Mouse (Mus musculus) CD4-positive, CD25-positive, alpha-beta regulatory T cell, adult 4 months (primary cell): ENCODE measurements around the gene H2al1e. TPM values are rescaled to one million over a fixed set of nuclear protein-coding genes. Genes with fewer than 3 reads are reported as not detected.
"Not testable (repeated sequence)": the region's sequence is repeated elsewhere in the genome, so short reads cannot be mapped to it uniquely, and the experiment has no call there.

Experiments
- ATAC-seq: one replicate; pipeline ENCODE4 v1.8.0; 2017
- polyA plus RNA-seq, 2 experiments: library from polyadenylated mRNA; unstranded; fragments of 100-300 nt; shearing (Covaris generic); gene quantifications; one replicate each; pipeline ENCODE4 v1.2.1; 2017

The H2al1e gene
- polyA plus RNA-seq: not detected

DNA sequence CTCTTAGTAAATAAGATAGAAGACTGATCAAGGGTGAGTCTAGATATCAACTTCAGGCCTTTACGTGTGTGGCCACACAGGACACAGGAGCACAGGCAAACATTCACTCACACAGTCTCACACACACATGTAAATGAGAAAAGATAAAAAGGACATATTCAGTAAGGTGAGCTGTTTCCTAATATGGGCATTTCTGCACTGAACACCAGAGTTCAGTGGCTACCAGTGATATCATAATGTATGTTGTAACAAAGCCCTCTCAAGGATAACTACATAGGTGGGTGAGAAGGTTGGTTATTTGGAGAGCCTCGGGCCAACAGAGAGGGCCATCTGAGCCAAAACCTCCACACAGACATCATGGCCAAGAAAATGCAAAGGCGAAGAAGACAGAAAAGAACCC, at the start of gene H2al1e:
Gene H2al1e (plus strand): TSS at position 301 of the 400 bp plus-strand sequence.
- not testable (repeated sequence) for ATAC-seq

DNA sequence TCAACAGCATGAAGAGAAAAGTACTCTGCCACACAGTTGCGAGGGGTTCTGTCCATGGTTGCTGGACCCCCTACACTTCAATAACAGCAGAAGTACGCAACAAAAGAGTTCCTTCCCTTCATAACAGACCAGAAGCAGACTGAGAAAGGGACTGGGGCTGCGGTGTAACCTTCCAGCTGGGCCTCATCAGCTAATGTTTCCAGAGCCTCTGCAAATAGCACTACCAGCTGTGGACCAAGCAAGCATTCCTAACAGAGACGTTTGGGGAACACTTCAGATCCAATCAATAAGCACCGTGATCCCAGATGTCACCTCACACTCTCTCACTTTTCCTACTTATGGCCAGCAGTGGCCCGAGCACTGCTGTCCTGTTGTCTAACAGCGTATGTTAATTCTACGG, 46.8 kb upstream of the H2al1e start:
- ATAC-seq: no peak

DNA sequence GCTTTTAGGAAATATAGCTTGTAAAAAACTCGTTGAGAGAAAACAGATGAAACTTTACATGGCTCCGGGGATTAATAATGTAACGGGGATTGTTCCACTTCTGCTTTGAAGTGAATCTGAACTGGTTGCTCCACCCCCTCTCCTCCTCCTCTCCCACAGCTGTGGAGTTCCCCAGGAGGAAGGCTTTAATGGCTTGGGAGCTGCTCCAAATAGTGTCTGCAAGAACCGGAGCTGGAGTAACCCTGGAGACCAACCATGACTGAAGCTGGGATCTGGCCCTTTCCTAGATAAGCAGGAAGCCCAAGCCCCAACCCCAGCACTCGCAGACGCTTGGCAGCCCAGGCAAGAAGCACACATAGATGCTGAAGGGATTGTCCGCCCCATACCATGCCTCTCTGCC, 43.9 kb upstream of the H2al1e start:
- no peak for ATAC-seq

DNA sequence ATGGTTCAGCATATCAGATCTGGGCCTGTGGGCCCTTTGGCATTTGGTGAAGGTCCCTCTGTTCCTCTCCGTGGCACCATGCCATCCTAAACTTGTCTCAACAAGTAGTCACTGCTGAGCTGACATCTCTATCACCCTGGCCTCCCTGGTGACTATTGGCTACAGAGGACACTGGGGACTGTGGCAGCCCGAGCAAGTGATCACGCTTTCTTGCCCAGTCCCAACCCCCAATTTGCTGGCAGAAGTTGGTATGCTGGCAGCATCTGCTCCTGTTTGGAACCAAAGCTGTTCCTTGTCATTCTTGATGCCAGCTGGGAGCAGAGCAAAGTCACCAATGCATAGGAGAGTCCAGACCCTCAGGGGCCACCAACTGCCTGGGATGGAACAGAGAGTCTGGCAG, 42.7 kb upstream of the H2al1e start:
- ATAC-seq: no peak

DNA sequence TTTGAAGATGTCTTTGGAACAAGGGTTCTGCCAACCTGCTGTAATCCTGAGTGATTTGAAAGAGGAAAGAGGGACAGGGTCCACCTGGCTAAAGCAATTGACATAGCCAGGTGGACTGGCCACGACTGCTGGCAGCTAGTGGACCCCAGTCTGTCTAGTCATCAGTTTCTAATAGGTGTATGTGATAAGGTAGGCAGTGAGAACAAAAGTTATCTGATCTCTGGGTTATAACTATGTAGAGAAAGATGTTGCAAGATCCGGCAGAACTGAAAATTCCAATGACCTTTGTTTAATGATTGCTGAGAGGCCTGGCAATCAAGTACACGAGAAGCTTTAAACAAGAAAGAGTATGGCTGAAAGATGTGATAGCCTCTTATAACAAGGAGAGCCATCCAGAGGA, 38.5 kb upstream of the H2al1e start:
- ATAC-seq: no peak

DNA sequence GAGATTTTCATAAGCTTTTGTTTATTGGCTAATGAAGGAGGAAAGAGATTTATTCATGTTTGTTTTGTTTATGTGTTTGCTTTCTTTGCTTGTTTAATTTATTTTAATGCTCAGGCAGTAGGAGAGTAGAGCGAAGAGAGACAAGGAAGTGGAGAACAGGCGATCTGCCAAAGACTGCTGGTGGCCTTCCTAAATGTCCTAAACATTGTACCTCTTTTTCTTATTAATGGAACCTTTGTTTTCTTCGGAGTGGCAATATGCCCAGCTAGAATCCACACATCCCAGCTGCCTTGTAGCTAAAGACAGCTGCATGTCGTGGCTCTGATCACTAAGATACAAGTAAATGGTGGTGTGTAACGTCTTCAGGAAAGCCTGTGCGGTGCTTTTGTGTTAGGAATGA, 34.7 kb upstream of the H2al1e start:
- ATAC-seq: no peak

DNA sequence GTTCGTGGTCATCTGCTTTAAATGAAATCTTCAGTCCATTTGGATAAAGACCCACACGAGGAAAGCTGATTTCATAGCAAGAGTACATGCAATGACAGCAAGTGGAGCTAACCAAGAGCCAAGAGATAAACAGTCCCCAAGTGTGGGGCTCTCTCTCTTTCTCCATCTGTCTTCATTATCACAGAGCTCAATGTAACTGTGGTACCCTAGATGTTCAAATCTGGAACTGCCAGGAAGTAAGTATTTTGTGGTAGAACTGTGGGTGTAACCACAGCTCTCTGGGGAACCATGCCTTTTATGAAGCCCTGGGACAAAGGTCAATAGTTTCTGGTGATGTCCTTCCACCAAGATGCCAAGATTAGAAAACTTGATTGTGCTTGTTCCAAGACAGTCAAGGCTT, 31.0 kb upstream of the H2al1e start:
- ATAC-seq: no peak

DNA sequence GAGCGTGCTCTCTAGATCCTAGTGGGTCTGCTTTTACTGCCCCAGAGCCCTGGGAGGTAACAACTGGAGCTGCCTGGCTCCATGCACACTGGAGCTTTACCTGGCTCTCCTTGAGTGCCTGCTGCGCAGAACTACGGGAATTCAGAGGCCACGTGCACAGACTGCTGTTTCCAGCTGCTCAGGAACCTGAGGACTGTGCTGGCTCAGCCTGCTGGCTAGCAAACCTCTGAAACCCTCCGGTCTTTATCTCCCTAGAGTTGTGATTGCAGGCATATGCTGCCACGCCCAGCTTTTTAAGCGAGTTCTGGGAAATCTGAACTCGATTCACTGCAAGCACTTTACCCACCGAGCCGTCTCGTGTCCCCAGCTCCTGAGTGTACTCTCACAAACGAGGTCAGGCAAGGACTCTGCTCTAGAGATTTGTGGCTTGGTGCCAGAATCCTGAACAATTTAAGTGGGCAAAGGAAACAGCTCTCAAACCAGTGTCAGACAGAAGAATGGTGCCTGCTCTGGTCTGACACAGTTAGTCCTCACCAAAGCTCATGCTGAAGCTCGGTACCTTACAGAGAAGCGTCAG, 23.3 kb upstream of the H2al1e start:
- ATAC-seq: no peak

DNA sequence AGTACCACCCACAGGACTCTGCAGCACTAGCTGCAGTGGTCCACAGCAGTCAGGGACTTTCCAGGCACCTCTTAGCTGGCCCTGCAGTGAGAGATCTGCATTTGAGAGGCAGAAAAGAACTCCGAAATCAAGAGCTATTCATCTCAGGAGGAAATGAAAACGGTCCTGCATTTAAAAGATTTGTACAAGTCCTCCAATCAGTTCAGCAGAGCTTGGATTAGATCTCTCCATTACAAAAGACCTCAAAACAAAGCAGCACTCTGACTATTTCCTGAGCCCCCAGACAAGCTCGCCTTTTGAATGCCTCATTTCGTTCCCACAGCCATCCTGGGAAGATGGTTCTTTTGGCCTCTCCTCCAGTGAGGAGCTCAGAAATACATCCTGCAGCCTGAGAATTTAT, 22.5 kb upstream of the H2al1e start:
- no peak for ATAC-seq

DNA sequence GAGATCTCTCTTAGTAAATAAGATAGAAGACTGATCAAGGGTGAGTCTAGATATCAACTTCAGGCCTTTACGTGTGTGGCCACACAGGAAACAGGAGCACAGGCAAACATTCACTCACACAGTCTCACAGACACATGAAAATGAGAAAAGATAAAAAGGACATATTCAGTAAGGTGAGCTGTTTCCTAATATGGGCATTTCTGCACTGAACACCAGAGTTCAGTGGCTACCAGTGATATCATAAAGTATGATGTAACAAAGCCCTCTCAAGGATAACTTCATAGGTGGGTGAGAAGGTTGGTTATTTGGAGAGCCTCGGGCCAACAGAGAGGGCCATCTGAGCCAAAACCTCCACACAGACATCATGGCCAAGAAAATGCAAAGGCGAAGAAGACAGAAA, 12.8 kb upstream of the H2al1e start, which contains the start of gene H2al1a:
Gene H2al1a (plus strand): TSS at position 301 of the 400 bp plus-strand sequence.
- not testable (repeated sequence) for ATAC-seq

DNA sequence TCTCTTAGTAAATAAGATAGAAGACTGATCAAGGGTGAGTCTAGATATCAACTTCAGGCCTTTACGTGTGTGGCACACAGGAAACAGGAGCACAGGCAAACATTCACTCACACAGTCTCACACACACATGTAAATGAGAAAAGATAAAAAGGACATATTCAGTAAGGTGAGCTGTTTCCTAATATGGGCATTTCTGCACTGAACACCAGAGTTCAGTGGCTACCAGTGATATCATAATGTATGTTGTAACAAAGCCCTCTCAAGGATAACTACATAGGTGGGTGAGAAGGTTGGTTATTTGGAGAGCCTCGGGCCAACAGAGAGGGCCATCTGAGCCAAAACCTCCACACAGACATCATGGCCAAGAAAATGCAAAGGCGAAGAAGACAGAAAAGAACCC, 9.6 kb upstream of the H2al1e start, which contains the start of gene H2al1b:
Gene H2al1b (plus strand): TSS at position 301 of the 400 bp plus-strand sequence.
- ATAC-seq: not testable (repeated sequence)

DNA sequence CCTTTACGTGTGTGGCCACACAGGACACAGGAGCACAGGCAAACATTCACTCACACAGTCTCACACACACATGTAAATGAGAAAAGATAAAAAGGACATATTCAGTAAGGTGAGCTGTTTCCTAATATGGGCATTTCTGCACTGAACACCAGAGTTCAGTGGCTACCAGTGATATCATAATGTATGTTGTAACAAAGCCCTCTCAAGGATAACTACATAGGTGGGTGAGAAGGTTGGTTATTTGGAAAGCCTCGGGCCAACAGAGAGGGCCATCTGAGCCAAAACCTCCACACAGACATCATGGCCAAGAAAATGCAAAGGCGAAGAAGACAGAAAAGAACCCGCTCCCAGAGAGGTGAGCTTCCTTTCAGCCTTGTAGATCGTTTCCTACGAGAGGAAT, 6.4 kb upstream of the H2al1e start, which contains the start of gene H2al1c:
Gene H2al1c (plus strand): TSS at position 301 of the 400 bp plus-strand sequence.
- ATAC-seq: not testable (repeated sequence)

DNA sequence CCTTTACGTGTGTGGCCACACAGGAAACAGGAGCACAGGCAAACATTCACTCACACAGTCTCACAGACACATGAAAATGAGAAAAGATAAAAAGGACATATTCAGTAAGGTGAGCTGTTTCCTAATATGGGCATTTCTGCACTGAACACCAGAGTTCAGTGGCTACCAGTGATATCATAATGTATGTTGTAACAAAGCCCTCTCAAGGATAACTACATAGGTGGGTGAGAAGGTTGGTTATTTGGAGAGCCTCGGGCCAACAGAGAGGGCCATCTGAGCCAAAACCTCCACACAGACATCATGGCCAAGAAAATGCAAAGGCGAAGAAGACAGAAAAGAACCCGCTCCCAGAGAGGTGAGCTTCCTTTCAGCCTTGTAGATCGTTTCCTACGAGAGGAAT, 3.2 kb upstream of the H2al1e start, which contains the start of gene H2al1d:
Gene H2al1d (plus strand): TSS at position 301 of the 400 bp plus-strand sequence.
- ATAC-seq: not testable (repeated sequence)

DNA sequence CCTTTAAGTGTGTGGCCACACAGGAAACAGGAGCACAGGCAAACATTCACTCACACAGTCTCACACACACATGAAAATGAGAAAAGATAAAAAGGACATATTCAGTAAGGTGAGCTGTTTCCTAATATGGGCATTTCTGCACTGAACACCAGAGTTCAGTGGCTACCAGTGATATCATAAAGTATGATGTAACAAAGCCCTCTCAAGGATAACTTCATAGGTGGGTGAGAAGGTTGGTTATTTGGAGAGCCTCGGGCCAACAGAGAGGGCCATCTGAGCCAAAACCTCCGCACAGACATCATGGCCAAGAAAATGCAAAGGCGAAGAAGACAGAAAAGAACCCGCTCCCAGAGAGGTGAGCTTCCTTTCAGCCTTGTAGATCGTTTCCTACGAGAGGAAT, 3.1 kb downstream of the H2al1e start, which contains the start of gene H2al1f:
Gene H2al1f (plus strand): TSS at position 301 of the 400 bp plus-strand sequence.
- not testable (repeated sequence) for ATAC-seq

DNA sequence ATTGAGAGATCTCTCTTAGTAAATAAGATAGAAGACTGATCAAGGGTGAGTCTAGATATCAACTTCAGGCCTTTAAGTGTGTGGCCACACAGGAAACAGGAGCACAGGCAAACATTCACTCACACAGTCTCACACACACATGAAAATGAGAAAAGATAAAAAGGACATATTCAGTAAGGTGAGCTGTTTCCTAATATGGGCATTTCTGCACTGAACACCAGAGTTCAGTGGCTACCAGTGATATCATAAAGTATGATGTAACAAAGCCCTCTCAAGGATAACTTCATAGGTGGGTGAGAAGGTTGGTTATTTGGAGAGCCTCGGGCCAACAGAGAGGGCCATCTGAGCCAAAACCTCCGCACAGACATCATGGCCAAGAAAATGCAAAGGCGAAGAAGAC, 6.2 kb downstream of the H2al1e start, which contains the start of gene H2al1g:
Gene H2al1g (plus strand): TSS at position 301 of the 400 bp plus-strand sequence.
- ATAC-seq: not testable (repeated sequence)

DNA sequence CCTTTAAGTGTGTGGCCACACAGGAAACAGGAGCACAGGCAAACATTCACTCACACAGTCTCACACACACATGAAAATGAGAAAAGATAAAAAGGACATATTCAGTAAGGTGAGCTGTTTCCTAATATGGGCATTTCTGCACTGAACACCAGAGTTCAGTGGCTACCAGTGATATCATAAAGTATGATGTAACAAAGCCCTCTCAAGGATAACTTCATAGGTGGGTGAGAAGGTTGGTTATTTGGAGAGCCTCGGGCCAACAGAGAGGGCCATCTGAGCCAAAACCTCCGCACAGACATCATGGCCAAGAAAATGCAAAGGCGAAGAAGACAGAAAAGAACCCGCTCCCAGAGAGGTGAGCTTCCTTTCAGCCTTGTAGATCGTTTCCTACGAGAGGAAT, 9.5 kb downstream of the H2al1e start, which contains the start of gene H2al1h:
Gene H2al1h (plus strand): TSS at position 301 of the 400 bp plus-strand sequence.
- ATAC-seq: not testable (repeated sequence)

DNA sequence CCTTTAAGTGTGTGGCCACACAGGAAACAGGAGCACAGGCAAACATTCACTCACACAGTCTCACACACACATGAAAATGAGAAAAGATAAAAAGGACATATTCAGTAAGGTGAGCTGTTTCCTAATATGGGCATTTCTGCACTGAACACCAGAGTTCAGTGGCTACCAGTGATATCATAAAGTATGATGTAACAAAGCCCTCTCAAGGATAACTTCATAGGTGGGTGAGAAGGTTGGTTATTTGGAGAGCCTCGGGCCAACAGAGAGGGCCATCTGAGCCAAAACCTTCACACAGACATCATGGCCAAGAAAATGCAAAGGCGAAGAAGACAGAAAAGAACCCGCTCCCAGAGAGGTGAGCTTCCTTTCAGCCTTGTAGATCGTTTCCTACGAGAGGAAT, 12.6 kb downstream of the H2al1e start, which contains the start of gene H2al1i:
Gene H2al1i (plus strand): TSS at position 301 of the 400 bp plus-strand sequence.
- ATAC-seq: not testable (repeated sequence)

DNA sequence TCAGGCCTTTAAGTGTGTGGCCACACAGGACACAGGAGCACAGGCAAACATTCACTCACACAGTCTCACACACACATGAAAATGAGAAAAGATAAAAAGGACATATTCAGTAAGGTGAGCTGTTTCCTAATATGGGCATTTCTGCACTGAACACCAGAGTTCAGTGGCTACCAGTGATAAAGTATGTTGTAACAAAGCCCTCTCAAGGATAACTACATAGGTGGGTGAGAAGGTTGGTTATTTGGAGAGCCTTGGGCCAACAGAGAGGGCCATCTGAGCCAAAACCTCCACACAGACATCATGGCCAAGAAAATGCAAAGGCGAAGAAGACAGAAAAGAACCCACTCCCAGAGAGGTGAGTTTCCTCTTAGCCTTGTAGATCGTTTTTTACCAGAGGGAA, 15.8 kb downstream of the H2al1e start, which contains the start of gene H2al1j:
Gene H2al1j (plus strand): TSS at position 301 of the 400 bp plus-strand sequence.
- ATAC-seq: not testable (repeated sequence)

DNA sequence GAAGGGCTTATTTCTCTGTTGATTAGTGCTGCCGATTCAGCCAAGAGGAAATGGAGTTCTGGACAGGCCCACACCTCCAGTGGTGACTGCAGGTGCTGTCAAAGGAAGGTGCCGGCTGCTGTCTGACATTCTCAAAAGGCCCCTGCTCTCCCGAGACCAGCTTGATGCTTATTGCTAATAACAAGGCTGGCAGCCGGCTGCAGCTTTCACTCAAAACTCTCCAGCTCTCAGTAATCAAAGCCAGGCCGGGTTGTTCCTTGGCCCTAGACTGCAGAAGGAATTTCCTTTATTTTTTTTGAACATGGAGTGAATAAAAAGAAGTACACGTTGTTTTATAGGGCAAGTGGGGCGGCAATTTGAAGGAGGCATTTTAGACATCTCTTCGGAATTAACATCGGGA, 34.0 kb downstream of the H2al1e start:
- ATAC-seq: no peak

DNA sequence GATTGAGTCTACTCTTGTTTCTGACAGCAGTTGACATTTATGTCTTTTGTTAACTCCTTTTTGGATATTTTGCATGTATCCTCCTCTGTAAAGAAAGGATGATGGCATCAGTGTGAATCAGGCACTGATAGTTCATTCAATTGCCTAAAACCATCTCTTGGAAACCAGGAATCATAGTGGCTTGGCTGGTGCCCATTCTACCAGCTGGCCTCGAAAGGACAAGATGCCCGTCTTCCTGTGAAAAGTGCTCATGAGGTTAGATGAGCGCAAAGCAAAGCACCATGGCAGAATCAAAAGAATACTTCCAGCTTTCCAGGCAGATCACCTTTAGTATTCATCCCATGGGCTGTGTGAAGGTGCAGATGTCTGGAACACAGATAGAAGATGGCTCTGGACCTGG, 35.0 kb downstream of the H2al1e start:
- no peak for ATAC-seq

DNA sequence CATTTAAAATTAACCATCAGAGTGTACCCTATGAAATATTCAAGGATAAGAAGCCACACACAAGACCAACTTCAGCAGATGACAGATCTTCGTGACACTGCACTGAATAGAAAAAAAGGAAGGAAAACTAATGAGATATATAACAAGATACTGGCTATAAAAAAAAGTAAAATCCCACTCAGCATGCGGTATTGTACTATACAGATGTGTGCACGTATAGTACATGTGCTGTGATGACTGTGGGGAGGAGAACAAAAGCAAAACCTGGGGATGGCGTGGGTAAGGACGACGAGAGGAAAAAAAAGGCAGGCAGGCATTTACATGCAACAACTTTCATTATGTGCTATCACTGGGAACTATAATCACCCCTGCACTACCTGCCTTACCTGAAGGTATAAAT, 49.1 kb downstream of the H2al1e start:
- ATAC-seq: no peak

DNA sequence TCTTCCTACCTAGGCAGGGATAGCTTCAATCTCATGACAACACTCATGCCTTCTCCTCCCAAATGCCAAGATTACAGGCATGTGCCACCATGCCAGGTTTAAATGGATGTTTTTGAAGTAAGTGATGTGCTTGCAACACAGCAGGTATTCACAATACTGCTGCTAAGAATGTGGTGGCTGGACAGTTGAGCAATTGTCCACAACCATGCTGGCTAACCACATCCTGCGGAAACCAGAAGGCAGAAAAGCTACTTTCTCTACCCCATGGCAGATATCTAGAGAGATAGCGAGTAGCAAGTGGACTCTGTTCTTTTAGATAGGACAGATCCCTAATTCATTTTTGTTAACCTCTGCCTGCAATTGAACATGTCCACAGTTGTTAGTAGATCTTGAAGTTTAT, 49.5 kb downstream of the H2al1e start:
- ATAC-seq: no peak
